Mouse (Mus musculus) megakaryocyte progenitor cell, adult 5-6 weeks (primary cell): ENCODE results near the gene Aurkb. TPM values are rescaled to one million over a fixed set of nuclear protein-coding genes. Genes with fewer than 3 reads are reported as not detected.
"Not testable (repeated sequence)": the region's sequence is repeated elsewhere in the genome, so short reads cannot be mapped to it uniquely, and the experiment has no call there.

ENCODE experiments used
- ATAC-seq: replicated peaks from 2 replicates; pipeline ENCODE4 v1.8.0; 2016; ENCODE audit warnings: mild to moderate bottlenecking, moderate TSS enrichment, inconsistent platforms; ENCODE audit not compliant: poor library complexity
- total RNA-seq, 2 experiments: library from RNA; stranded (forward) in 1 of 2; stranded (reverse) in 1 of 2; fragments of 157-497, 149-512 nt in 1 of 2; fragments of 200-1000 nt in 1 of 2; gene quantifications; 2 replicates each; pipeline versions ENCODE4 v1.2.3 to v1.2.4; 2015 to 2017

Aurkb gene
- 100 and 103 TPM in 2 replicates for total RNA-seq (2015)
- total RNA-seq (2017), result 103 and 128 TPM in 2 replicates

DNA sequence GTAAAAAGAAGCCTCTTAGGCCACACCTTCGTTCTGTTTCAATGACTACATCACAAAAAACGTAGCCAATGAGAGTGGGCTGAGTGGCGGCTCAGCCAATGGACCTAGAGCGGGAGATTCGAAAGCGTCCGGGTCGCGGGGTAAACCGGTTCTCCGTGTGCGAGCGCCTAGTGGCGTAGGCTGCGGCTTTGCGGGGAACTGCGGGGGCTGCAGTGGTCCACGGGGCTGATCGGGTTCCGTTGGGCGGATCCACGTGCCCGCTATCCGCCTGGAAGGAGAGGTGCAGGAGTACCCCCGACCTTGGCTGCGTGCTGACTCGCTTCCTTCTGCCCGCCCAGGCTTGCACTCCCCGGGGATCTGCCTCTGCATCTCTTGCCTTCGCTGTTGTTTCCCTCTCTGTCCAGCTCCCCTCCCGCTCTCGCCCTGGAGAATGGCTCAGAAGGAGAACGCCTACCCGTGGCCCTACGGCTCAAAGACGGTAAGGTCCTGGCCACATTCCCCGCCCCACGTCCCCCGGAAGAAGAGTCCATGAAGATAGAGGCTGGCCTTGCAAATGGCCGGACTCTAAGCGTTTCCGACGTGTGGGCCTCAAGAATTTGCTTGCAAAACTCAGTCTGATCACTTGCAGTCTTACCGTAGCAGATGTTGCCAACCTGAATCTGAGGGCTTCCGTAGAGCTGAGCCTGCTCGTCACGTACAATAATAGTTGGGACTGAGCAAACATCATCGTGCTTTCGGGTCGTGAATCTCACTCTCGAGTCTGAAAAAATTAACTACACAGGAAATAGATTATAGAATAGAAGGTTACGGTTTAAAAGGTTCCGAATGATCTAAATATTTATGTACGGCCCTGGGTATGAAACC lies at the start of gene Aurkb:
Gene Aurkb, plus strand, starts transcription at position 117 of the 864 bp plus-strand sequence.
- ATAC-seq, result peak; percentile 71

DNA sequence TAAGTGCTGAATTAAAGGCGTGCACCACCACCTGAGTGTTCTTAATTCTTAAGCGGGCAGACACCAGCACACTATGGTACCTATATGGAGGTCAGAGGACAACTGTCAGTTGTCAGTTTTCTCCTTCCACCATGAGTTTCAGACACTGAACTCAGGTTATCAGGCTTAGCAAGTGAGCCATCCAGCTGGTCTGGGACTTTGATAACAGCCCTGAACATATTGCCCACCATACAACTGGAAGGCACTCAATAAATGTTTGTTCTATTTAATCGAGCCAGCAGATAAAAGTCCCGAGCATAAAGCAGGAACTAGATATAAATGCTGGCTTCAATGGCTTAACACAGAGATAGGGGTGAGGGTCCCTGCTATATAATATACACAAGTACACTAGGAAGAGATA lies 48.4 kb upstream of the Aurkb start:
- peak; percentile 61 for ATAC-seq

DNA sequence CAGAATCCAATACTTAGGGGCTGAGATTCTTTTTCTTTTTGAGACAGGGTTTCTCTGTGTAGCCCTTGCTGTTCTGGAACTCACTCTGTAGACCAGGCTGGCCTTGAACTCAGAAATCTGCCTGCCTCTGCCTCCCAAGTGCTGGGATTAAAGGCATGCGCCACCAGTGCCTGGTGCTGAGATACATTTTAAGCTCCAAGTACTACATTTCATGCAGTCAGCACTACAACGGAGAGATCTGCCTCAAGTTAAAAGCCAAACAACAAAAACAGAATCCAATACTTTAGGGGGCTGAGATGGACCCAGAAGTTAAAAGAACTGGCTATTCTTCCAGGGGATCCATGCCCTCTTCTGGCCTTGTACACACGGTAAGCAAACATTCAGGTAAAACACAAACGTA lies 42.7 kb upstream of the Aurkb start:
- not testable (repeated sequence) for ATAC-seq

DNA sequence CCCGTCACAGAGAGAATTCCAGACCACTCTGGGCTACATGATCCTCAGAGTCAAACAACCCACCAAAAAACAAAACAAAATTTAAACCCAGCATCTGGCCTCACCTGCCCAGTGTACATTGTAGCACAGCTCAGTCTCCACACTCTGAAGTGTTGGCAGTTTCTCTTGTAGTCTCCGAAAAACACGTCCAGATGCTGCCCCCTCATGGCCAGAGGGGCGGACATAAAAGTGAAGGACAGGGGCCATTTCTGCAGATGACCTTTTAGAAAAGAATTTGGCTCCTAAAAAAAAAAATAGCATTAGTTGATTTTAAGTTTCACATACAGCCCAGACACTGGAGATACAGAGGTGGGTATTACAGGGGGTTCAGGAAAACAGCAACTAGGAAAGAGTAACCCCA lies 41.9 kb upstream of the Aurkb start:
- ATAC-seq, result no peak

DNA sequence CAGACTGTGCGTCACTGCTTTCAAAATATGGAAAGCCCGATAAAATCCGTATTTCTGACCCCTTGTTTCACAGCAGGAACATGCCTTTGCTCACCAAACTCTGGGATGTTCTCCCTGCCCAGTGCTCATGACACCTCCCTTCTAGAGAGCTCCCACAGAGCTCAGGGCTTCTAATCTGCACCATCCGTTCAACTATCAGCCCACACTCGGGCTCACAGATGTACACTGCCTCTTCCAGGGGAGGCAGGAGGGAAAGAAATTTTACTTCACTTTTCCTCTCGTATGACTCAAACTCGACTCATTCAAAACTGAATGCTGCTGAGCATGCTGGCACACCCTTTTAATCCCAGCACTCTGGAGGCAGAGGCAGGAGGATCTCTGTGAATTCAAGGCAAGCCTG lies 40.3 kb upstream of the Aurkb start:
- peak; percentile 51 for ATAC-seq

DNA sequence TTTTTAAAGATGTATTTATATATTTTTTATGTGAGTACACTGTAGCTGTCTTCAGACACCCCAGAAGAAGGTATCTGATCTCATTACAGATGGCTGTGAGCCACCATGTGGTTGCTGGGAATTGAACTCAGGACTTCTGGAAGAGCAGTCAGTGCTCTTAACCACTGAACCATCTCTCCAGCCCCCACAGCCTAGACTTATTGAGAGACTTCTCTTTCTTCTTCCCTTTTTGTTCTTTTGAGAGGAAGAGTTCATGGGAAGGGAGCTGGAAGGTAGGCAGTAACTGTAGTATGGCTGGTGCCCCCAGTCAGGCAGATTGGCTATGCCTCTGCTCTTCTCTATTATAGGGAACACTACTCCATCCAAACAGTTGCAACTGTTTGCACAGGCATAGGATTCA lies 38.9 kb upstream of the Aurkb start:
- not testable (repeated sequence) for ATAC-seq

DNA sequence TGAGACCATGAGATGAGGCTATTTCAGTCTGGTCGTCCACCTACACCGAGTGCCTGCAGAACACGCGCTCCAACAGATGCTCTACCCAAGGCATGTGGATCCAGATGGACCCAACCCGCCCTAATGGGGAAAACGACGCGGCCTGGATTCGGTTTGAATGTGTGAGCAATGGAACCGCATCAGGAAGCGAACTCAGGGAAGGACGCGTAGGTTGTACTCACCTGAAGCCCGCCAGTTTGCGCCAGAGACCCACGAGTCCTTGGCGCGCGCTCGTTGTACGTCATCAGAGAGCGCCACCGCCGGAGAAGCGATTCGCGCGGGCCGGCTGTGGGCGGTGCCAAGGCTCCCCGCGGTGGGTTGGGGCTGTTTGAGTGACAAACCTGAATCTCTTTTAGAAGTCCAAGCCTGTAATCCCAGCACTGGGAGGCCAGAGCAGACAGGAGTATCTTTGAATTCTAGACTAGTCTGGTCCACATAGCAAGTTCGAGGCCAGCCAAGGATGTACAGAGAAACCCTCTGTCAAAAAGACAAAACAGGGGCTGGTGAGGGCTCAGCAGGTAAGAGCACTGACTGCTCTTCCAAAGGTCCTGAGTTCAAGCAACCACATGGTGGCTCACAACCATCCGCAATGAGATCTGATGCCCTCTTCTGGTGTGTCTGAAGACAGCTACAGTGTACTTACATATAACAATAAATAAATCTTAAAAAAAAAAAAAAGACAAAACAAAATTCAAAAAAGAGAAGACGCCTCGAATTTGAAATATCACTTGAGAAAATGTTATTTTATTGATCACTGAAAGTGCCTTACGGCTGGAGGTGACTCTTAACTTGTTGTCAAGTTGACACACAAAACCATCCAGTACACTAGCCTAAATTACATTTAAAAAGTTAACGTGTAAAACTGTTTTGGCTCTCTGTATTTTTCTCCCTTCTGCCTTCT lies 37.0 kb upstream of the Aurkb start, which contains the start of gene Pfas:
Gene Pfas, minus strand, starts transcription at position 279 of the 940 bp plus-strand sequence.
- ATAC-seq, result peak; percentile 83

DNA sequence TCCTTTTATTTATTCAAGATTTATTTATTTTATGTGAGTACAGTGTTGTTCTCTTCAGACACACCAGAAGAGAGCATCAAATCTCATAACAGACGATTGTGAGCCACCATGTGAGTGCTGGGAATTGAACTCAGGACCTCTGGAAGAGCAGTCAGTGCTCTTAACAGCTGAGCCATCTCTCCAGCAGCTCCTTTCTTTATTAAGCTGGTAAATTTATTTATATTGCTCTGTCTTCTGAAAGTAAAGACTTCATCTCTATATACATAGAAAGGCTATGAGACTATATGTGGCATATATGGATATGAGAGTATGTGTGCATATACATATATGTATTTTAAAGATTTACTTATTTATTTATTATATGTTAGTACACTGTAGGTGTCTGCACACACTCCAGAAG lies 35.9 kb upstream of the Aurkb start:
- ATAC-seq, result no peak

DNA sequence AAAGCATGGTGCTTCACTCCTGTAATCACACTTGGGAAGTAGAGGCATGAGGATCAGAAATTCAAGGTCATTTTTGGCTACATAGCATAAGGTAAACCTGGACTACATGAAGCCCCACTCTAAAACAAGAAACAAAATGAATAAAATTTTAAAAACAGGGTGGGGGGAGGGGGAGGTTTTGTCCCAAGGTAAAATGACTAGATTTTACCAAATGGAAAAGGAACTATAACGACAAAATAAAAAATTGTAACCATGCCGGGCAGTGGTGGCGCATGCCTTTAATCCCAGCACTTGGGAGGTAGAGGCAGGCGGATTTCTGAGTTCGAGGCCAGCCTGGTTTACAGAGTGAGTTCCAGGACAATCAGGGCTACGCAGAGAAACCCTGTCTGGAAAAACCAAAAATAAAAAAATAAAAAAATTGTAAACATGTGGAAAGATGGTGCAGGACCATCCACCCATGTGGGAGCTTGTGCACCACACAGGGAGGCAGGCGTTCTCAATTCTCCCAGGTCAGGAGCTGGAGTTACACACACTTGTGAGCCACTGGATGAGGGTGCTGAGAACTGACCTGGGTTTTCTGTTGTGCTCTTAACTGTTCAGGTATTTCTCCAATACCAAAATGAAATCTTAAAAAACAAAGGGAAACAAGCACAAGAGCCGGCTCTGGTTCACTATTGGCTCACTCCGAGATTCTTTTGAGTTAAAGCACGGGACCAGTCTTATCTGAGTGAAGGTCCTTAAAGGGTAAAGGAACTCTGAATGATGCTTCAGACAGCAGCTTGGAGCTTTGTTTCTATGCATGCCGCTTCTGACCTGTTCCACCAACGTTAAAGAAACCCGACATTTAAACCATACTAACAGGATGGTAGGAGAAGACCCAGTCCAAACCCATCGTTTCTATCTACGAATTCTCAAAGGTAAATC lies 34.8 kb upstream of the Aurkb start:
- ATAC-seq, result no peak

DNA sequence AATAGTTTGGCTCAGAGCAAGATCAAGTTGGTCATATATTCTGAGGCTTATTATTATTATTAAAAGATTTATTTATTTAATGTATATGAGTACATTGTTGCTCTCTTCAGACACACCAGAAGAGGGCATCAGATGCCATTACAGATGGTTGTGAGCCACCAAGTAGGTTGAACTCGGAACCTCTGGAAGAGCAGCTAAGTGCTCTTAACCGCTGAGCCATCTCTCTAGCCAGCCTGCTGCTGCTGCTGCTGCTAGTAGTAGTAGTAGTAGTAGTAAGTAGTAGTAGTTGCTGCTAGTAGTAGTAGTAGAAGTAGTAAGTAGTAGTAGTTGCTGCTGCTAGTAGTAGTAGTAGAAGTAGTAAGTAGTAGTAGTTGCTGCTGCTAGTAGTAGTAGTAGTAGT lies 34.0 kb upstream of the Aurkb start:
- ATAC-seq, result not testable (repeated sequence)

DNA sequence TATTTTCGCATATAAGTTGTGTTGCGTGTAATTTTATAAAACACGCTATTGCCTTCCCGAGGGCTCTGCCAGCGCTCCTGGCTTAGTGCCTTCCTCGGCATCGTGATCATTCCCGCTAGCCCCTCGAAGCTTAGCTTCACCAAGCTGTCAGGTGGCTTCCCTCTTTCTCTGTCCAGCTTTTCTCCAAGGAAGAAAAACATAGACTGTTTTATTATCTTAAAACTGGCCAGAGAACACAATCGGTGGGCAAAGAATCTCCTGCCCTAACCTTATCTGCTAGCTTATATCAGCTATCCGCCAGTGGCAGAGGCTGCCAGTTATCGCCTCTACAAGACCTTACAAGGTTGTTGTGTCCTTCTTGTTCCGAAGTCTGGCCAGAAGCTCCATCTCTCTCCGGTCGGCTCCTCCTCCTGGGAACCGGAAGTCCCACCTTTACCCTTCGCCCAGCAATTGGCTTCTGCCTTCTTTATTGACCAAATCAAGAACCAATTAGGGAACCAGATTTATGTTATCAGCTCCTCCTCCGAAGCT lies 33.3 kb upstream of the Aurkb start:
- peak; percentile 63 for ATAC-seq

DNA sequence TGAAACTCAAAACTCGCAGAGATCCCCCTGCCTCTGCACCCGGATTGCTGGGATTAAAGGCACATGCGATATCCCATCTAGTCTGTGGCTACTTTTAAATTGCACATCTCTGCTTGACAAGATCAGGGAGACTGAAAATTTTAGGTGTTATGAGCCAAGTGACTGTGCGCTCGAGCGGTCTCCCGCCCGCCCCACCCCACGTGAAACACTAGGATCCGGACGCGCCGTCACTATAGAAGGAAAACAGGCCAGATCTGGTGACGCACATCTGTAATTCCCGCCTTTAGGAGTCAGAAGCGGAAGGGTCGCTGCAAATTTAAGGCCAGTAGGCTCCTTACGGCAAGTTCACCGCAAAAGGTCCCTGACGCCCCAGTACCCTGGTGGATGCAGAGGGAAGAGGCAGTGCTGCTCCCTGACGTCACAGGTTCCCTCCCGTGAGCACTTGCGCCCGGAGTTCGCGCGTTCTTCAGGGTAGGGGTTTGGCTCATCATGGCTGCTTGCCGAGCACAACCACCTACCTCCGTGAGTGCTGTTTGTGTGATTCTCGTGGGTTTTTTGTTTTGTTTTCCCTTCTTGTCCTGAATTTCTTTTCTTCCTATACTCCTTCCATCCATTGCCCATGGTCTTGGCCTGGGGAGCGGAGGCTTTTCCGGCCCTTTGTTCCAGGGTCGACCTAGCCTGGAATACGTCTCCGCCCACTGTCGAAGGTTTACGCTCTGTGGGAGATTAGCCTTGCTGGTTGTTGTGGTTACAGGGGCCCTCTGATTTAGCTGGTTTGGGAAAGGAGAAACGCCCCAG lies 29.6 kb upstream of the Aurkb start, which contains the start of gene Ctc1:
Gene Ctc1, plus strand, starts transcription at position 268 of the 798 bp plus-strand sequence.
- peak; percentile 92 for ATAC-seq

DNA sequence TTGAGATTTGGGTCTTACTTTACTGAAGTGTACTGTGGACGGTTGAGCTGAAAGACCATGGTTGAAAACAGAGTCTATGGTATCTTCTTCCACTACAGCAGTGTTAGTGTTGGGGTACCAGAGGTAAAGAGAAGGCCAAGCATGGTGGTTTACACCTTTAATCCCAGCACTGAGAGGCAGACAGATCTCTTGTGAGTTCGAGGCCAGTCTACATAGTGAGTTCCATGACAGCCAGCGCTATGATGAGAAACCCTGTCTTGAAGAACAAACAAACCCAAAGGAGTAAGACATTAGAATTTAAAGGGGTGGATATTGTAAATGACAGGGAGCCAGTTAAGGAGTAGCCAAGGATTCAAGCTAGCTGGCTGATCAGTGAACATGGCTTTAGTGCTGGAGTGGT lies 28.7 kb upstream of the Aurkb start:
- ATAC-seq, result no peak

DNA sequence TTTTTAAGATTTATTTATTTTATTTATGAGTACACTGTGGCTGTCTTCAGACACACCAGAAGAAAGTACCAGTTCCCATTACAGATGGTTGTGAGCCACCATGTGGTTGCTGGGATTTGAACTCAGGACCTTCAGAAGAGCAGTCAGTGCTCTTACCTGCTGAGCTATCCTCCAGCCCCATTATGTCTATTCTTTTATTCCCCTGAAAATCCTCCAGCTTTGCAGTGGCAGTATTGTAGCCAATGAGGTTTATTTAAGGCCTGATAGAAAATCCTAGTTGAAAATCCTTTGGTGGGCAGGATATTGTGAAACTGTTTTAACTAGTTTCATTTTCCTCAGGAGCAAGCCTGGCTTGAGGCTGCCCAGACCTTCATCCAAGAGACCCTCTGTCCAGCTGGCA lies 24.8 kb upstream of the Aurkb start:
- no peak for ATAC-seq

DNA sequence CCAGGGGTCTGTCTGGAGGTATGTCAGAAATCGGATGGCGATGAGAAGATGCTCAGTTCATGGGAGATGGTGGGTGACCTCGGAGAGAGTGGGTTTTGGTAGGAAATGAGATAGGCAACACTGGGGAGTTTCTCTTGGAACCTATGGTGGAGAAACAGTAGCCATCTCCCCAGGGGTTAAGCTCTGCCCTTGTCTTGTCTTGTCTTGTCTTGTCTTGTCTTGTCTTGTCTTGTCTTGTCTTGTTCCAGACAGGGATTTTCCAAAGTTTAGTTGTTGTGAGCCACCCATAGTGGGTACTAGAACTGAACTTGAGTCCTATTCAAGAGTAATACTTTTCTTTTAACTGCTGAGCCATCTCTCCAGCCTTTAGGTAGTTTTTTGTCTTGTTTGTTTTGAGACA lies 18.9 kb upstream of the Aurkb start:
- no peak for ATAC-seq

DNA sequence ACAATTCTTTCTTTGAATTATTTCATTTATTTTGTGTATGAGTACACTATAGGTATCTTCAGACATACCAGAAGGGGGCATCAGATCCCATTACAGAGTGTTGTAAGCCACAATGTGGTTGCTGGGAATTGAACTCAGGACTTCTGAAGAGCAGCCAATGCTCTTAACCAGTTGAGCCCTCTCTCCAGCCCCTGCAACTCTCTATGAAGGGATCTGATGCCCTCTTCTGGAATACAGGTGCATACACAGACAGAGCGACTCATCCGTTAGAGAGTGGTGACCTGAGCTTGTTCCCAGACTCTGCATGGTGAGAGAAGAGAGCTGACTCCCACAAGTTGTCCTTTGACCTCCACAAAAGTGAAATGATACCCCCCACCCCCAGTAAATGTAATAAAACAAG lies 16.6 kb upstream of the Aurkb start:
- ATAC-seq, result peak; percentile 91

DNA sequence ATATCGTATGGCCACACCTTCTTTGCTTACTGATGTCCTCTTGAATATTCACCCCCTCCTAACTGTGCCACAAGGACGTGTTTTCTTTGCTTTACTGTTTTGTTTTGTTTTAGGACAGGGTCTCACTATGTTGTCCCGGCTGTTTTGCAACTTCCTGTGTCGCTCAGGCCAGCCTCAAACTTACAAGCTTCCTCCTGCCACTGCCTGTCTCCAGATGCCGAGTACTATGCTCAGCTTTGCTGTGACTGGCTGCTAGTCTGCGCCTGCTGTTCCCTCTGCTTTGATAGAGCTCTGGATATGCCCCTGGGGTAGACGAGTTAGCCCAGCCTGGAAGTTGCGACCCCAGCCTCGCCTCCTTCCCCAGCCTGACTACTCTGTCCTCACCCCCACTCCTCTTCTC lies 11.9 kb upstream of the Aurkb start:
- no peak for ATAC-seq

DNA sequence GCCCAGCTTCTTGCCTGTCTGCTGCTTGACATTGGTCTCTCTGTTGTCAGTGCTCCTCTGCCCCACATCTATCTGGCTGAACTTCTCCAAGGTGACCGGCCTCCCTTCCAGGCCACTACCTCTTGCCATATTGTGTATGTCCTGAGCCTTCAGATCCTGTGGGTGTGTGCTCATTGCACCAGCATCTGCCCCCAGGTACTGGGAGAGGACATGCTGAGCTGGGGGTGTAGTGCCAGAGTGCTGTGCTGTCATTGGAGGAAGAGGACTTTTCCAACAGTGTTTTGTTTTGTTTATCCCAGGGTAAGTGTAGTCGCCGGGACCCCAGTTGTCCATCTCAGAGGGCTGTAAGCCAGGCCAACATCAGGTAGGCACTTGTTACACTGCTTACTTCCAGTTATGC lies 10.9 kb upstream of the Aurkb start:
- no peak for ATAC-seq

DNA sequence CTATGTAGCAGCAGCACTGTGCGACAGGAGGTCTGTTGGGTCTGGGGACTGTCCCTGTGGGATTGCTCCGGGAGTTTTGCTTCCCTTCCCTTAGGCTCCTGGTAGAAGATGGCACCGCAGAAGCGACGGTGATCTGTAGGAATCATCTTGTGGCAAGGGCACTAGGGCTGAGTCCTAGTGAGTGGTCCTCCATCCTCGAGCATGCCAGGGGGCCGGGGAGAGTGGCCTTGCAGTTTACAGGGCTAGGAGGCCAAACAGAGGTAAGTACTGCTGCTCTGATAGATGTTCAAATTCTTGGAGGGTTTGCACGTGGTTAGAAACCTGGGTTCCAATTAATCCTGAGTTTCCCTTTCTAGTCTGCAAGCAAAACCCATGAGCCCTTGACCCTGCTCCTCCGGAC lies 10.0 kb upstream of the Aurkb start:
- no peak for ATAC-seq
